Mouse (Mus musculus): ENCODE measurements around the gene Il3.
"Not testable (repeated sequence)": the region's sequence is repeated elsewhere in the genome, so short reads cannot be mapped to it uniquely, and the experiment has no call there.

Il3 gene

GRCm38 (mm10) chr11:54267177-54267576 is at the start of gene Il3:
TSS of gene Il3 (minus strand) at chr11:54267277.
- no peak for DNase-seq (ENCODE audit: low spot score)

GRCm38 (mm10) chr11:54315336-54315735 is 48.3 kb upstream of the Il3 start:
- DNase-seq (ENCODE audit: low spot score), result no peak

DNA sequence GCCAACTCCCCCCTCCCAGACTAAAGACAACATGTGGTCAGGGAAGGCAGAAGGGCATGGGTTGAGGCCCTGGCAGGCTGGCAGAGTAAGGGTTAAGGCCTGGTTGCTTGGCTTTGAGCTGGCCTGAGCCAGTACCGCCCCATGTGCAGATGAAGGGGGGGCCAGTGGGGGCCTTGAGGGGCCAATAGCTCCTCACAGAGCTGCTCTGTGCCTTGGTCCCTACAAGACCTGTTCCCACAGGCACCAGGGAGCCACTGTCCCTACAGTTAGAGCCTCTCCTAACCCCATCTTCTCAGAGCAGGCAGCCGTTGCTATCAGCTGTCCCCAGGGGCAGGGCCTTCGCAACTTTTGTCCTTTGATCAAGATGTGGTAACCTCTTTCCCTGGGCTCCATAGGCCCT is 47.7 kb upstream of the Il3 start:
- DNase-seq (ENCODE audit: low spot score), result peak; percentile 30

DNA sequence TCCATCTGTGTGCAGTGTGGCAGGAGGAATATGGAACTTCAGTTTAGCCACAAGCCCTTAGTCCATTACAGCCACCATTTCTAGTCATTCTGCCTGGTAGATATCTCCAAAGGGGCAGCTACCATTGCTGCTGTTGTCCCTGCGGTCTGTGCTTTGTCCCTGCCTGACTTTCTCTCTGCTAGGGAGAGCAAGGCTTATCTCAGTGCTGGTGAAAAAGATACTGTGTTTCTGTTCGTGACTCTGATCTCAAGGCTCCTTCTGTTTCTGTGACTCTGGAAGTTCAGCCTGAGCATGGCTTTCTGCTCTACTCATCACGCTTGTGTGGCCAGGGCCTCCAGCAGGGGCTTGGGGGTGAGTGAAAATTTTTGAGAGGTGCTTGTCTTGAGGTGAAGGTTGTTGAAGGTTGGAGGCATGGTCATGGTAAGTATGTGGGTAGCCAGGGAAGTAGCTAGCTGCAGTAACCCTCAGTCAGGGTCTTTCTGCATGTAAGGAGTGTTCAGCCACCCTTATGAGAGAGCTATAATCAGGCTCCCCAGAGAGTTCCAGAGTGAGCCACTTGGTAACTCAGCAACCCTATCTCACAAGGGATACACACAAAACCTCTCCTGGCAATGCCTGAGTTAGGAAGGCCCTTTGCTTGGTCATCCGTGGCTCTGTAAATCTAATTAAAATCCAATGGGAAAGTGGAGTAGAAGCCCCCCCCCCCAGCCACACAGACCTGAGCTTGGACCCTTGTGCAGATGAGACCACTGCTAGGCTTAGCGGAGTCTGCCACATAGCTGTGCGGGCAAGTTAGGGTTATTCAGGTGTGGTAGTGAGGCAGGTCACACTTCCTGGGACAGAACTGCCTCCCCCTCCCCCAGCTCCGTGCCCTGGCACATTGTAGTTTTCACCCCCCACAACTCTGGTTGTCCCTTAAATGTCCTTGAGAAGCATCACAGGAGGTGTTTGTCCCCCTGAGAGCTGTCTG is 46.6 kb upstream of the Il3 start:
- DNase-seq (ENCODE audit: low spot score), result no peak

GRCm38 (mm10) chr11:54312603-54313002 is 45.5 kb upstream of the Il3 start:
- DNase-seq (ENCODE audit: low spot score), result no peak

DNA sequence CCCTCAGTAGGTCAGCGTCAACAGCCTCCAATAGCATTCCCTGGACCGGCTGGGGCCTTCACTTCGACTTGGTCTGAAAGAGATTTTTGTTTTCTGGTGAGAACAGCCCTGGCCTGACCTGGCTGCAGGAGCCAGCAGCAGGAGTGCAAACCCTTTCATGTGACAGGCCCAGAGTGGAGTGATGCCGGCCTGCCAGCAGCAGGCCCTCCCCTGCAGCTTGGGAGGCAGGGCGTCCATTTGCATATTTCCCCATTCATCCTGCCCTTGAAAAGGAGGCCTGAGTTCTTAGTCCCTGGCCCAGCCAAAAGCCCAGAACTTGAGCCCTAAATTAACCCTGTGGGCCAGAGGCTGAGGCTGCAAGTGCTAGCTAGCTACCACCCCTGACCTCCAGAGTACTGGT is 44.9 kb upstream of the Il3 start:
- DNase-seq (ENCODE audit: low spot score), result peak; percentile 50

DNA sequence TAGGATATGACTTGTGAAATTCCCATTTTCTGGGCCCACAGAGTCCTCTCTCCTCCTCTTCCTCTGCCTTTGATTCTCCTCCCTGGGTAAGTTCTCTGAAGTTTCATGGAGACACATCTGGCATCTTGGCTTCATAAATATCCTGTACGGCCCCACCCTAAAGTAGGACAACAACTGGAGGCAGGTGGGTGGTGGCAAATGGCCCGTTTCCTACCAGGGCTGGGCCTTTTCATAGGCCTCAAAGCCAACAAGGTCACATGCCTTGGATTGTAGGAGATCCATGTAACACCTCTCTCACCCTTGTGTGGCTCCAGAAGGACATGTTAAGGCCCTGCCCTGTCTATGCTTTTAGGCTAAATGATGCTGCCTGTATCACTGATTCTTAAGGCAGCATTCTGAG is 43.5 kb upstream of the Il3 start:
- no peak for DNase-seq (ENCODE audit: low spot score)

GRCm38 (mm10) chr11:54307139-54307816 is 40.2 kb upstream of the Il3 start:
- DNase-seq (ENCODE audit: low spot score), result peak; percentile 78

- DNase-seq (ENCODE audit: low spot score), result no peak
Measured at GRCm38 (mm10) chr11:54305331-54305730, 38.3 kb upstream of the Il3 start.

GRCm38 (mm10) chr11:54304471-54304873 is 37.4 kb upstream of the Il3 start:
- DNase-seq (ENCODE audit: low spot score), result no peak

- peak; percentile 33 for DNase-seq (ENCODE audit: low spot score)
Measured at GRCm38 (mm10) chr11:54303728-54304470, 36.8 kb upstream of the Il3 start, which contains the start of gene Acsl6. TSS of gene Acsl6 (plus strand) at chr11:54303798.

- DNase-seq (ENCODE audit: low spot score), result no peak
Measured at GRCm38 (mm10) chr11:54303076-54303727, 36.1 kb upstream of the Il3 start.

DNA sequence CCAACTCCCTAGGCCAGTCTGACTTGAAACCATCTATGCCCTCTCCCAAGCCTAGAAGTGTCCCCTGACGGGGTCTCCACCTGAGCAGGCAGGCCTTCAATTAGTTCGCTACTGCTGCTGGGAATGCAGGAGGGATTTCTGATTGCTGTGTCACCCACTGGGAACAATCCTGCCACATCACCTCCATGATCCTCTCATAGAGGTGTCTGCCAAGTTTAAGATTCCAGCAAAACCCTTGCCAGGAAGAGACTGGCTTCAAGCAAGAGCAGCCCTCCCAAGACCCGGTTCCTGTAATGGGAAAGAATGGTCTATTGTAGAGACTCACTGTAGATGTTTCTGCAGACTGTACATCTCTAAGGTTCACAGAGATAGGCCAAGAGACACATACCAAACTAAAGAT is 35.5 kb upstream of the Il3 start:
- DNase-seq (ENCODE audit: low spot score), result no peak

DNA sequence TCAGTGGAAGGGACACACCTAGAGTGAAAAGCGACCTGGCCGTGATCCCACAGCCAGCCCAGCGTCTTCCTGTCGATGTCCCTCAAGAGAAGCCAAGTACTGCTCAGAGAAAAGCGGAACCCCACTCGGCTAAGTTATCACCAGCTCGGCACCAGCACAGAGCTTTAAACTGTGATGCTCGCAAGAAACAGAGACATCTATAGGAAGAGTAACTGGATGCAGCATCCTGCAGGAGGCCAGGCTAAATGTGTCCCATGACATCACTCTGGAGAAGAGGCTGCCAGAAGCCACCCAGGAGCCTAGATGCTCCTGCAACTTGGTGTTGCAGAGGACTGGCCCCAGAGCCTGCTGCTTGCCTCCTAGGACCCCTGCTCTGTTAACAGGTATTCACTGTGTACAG is 34.9 kb upstream of the Il3 start:
- DNase-seq (ENCODE audit: low spot score), result no peak

DNA sequence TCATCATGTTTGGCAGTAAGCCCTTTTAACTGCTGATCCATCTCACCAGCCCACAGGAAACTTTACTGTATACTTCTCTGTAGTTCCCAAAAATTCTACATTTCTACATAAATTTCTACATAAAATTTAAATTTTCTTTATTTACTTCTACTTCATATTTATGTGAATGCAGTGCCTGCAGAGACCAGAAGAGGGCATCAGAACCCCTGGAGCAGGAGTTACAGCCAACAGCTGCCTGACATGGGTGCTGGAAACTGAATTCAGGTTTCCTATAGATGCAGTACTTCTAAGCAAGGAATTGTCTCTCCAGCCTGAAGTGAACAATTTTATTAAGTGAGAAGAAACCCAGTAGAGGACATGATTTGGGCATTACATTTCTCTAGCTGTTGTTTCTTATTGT is 31.7 kb upstream of the Il3 start:
- no peak for DNase-seq (ENCODE audit: low spot score)

DNA sequence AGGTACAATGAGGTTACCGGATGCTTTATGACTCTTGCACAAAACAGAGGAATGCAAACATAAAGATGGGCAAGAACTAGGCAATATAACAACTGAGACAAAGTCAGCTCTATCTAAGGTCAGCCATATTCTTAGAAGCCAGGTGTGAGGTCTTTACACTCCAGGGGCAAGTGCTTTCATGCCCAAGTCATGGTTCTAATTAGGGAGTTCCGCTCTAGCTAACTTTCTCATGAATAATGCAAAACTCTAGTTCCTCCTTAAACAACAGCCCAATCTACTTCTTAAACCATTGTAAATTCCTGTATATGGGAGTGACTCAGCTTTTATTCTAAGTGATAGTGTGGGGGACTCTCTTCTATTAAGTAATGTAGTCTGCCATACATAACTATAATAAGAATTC is 30.4 kb upstream of the Il3 start:
- DNase-seq (ENCODE audit: low spot score), result not testable (repeated sequence)

GRCm38 (mm10) chr11:54296734-54297133 is 29.7 kb upstream of the Il3 start:
- DNase-seq (ENCODE audit: low spot score), result no peak

DNA sequence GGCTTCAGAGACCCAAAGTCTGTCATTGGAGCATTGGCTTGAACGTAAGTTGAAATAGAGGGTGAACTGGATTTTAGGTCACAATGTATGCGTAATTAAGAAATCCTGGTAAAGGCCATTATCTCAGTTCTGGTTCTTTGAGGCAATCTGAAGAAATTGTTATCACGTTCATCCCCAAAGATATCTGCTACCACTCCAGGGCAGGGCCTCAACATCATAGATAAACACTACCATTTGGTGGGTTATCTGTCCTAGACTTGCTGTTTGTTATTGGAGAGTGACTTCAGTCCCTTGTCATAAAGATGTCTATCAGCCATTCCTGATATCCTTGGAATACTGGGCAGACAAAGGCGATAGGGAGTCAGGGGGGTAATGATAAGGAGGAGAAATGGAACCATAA is 28.9 kb upstream of the Il3 start:
- no peak for DNase-seq (ENCODE audit: low spot score)

- DNase-seq (ENCODE audit: low spot score), result no peak
Measured at GRCm38 (mm10) chr11:54293980-54294807, 27.1 kb upstream of the Il3 start.

DNA sequence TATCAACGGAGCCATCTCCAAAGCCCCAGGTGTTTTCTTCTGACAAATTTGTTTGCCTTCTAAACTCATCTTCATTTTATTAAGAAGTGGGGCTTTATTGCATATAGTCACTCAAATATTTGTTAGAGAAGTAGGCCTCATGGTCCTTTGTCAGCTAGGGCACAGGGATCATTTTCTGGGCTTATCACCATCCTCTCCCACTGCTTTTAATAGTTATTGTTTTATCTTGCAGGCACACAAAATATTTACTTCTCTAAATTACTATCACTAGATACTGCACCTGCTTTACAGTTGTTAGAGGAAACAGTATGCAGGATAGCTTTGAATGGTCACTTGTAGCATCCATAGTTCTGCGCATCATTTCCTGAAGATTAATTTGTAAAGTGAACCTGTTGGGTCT is 25.1 kb upstream of the Il3 start:
- DNase-seq (ENCODE audit: low spot score), result no peak

GRCm38 (mm10) chr11:54287821-54288453 is 20.9 kb upstream of the Il3 start:
- DNase-seq (ENCODE audit: low spot score), result no peak
